Mouse (Mus musculus) cortical plate, adult 2 months (tissue): ENCODE measurements around the gene Rab5b.

Source experiments
- CTCF ChIP-seq: fragments of 200-500 bp; IDR thresholded peaks from 2 replicates; pipeline ENCODE4 v1.5.1; 2011; ENCODE audit warnings: mild to moderate bottlenecking, control low read depth, low read length; ENCODE audit not compliant: insufficient read depth; ENCODE audit errors: extremely low read depth
- POLR2A ChIP-seq: fragments of 200-500 bp; IDR thresholded peaks from 2 replicates; pipeline ENCODE4 v1.6.1; 2011; ENCODE audit warnings: mild to moderate bottlenecking, low read length, control low read depth; ENCODE audit not compliant: insufficient read depth; ENCODE audit errors: extremely low read depth

GRCm38 (mm10) chr10:128700712-128701111 lies 4.6 kb upstream of the Rab5b start:
- no peak for TF ChIP-seq CTCF
- TF ChIP-seq POLR2A = no peak
